Mouse (Mus musculus): ENCODE data around the gene Sugt1. TPM values are rescaled to one million over a fixed set of nuclear protein-coding genes. Genes with fewer than 3 reads are reported as not detected.

Gene Sugt1
- polyA plus RNA-seq (2015; fragmentation: Nextera tagmentation; extraction: Ambion mirVana): 105 and 108 TPM in 2 replicates

- Histone ChIP-seq H3K9ac (peak within 1 kb of the TSS; percentile 50), H3K4me2 (peak within 1 kb of the TSS; percentile 66), H3K9me3 (no peaks in the 10 kb centered on the region), H3K27me3 (no peaks in the 10 kb centered on the region), H3K4me3 (peak within 1 kb of the TSS; percentile 55), H3K4me1 (peaks cover 16% of the 10 kb centered on the region), H3K36me3 (no peaks in the 10 kb centered on the region; the same call in 1 of the 2 replicates), H3K27ac (peak within 1 kb of the TSS; percentile 99)
- peak; percentile 98 for ATAC-seq (ENCODE audit: insufficient number of reproducible peaks, low FRiP score, low TSS enrichment, low read depth)
- WGBS: under 1% methylated on average over 60 of the region's 60 CpGs
Observed at GRCm38 (mm10) chr14:79587139-79587851, at the start of gene Sugt1. TSS of gene Sugt1 (plus strand) at chr14:79587691.

DNA sequence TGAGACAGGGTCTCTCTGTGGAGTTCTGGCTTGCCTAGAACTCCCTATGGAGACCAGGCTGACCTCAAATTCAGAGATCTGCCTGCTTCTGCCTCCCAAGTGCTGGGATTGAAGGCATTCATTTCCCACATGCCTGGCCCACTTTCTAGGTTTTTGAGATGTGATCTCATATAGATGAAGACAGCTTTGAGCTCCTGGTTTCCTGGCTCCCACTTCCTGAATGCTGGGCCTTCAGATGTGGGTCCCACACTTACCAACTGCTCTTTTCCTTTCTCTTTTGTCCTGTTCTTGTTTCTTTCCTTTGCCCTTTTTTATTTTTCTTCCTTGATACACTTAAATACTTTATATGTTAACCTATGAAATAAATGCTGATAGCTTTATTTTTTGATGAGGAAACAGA is 49.6 kb upstream of the Sugt1 start:
- no peaks in the 10 kb centered on the region for H3K4me1 ChIP-seq
- no peak overlapping the region for H3K27ac ChIP-seq
- H3K4me2 ChIP-seq: no peak overlapping the region
- H3K36me3 ChIP-seq: no peaks in the 10 kb centered on the region
- no peaks in the 10 kb centered on the region for H3K9me3 ChIP-seq
- no peaks in the 10 kb centered on the region for H3K27me3 ChIP-seq
- H3K9ac ChIP-seq: no peak overlapping the region
- no peak for ATAC-seq (ENCODE audit: insufficient number of reproducible peaks, low FRiP score, low TSS enrichment, low read depth)
- no peak overlapping the region for H3K4me3 ChIP-seq

DNA sequence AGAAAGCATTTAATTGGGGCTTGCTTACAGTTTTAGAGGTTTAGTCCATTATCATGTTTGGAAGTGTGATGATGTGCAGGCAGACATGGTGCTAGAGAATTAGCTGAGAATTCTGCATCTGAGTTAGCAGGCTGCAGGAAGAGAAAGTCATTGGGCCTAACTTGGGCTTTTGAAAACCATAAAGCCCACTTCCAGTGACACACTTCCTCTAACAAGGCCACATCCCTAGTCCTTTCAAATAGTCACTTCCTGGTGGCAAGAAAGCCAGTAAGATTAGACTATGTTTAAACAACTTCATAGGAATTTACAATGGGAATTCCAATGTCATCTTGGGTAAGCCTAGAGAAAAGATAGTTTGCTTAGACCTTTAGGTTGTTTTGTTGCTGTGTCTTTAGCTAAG is 45.9 kb upstream of the Sugt1 start:
- Histone ChIP-seq H3K27ac (no peak overlapping the region), H3K9me3 (no peaks in the 10 kb centered on the region), H3K27me3 (no peaks in the 10 kb centered on the region), H3K36me3 (no peaks in the 10 kb centered on the region), H3K9ac (no peak overlapping the region), H3K4me1 (no peaks in the 10 kb centered on the region), H3K4me3 (no peak overlapping the region), H3K4me2 (no peak overlapping the region)
- no peak for ATAC-seq (ENCODE audit: insufficient number of reproducible peaks, low FRiP score, low TSS enrichment, low read depth)

GRCm38 (mm10) chr14:79549343-79549742 is 38.1 kb upstream of the Sugt1 start:
- no peaks in the 10 kb centered on the region for H3K27me3 ChIP-seq
- WGBS: 51% methylated on average over 7 of the region's 7 CpGs
- H3K4me3 ChIP-seq: no peak overlapping the region
- H3K36me3 ChIP-seq: 0 out of 2 replicates have a peak, but pooled peaks cover 4% of the 10 kb centered on the region
- ATAC-seq (ENCODE audit: insufficient number of reproducible peaks, low FRiP score, low TSS enrichment, low read depth): no peak
- H3K4me1 ChIP-seq: no peaks in the 10 kb centered on the region
- H3K4me2 ChIP-seq: no peak overlapping the region
- peak overlapping the region; percentile 69; the same call in 1 of the 2 replicates for H3K27ac ChIP-seq
- no peaks in the 10 kb centered on the region for H3K9me3 ChIP-seq
- no peak overlapping the region for H3K9ac ChIP-seq

- H3K4me1 ChIP-seq: no peaks in the 10 kb centered on the region
- no peaks in the 10 kb centered on the region for H3K9me3 ChIP-seq
- H3K36me3 ChIP-seq: 0 out of 2 replicates have a peak, but pooled peaks cover 4% of the 10 kb centered on the region
- no peak for ATAC-seq (ENCODE audit: insufficient number of reproducible peaks, low FRiP score, low TSS enrichment, low read depth)
- H3K9ac ChIP-seq: no peak overlapping the region
- no peaks in the 10 kb centered on the region for H3K27me3 ChIP-seq
- H3K4me3 ChIP-seq: no peak overlapping the region
- 64% methylated on average over 2 of the region's 2 CpGs for WGBS
- H3K27ac ChIP-seq: no peak overlapping the region
- H3K4me2 ChIP-seq: no peak overlapping the region
Observed at GRCm38 (mm10) chr14:79551929-79552328, 35.6 kb upstream of the Sugt1 start.

DNA sequence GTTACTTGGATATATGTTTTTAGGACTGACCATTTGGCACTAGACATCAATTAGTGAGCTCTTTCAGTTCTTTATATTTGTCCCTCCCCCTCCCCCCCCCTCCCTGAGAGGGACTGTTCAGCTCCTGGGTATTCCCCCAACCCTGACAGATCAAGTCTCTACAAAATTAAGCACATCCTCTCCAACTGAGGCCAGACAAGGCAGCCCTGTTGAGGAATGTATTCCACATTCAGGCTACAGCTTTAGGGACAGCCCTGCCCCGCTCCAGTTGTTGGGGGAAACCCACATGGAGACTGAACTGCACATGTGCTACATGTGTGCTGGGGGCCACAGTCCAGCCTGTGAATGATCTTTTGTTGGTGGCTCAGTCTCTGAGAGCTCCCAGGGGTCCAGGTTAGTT is 34.6 kb upstream of the Sugt1 start:
- H3K36me3 ChIP-seq: 0 out of 2 replicates have a peak, but pooled peaks cover 4% of the 10 kb centered on the region
- no peak overlapping the region for H3K9ac ChIP-seq
- H3K27me3 ChIP-seq: no peaks in the 10 kb centered on the region
- no peak for ATAC-seq (ENCODE audit: insufficient number of reproducible peaks, low FRiP score, low TSS enrichment, low read depth)
- H3K27ac ChIP-seq: no peak overlapping the region
- WGBS: 100% methylated on average over 1 of the region's 1 CpGs
- H3K9me3 ChIP-seq: no peaks in the 10 kb centered on the region
- no peaks in the 10 kb centered on the region for H3K4me1 ChIP-seq
- H3K4me3 ChIP-seq: no peak overlapping the region
- no peak overlapping the region for H3K4me2 ChIP-seq

GRCm38 (mm10) chr14:79557796-79558195 is 29.7 kb upstream of the Sugt1 start:
- H3K4me1 ChIP-seq: 0 out of 2 replicates have a peak, but pooled peaks cover 2% of the 10 kb centered on the region
- no peaks in the 10 kb centered on the region for H3K9me3 ChIP-seq
- ATAC-seq (ENCODE audit: insufficient number of reproducible peaks, low FRiP score, low TSS enrichment, low read depth): no peak
- 84% methylated on average over 1 of the region's 1 CpGs for WGBS
- H3K4me2 ChIP-seq: no peak overlapping the region
- H3K36me3 ChIP-seq: peaks cover 13% of the 10 kb centered on the region
- no peak overlapping the region for H3K27ac ChIP-seq
- no peaks in the 10 kb centered on the region for H3K27me3 ChIP-seq
- H3K9ac ChIP-seq: no peak overlapping the region
- no peak overlapping the region for H3K4me3 ChIP-seq

DNA sequence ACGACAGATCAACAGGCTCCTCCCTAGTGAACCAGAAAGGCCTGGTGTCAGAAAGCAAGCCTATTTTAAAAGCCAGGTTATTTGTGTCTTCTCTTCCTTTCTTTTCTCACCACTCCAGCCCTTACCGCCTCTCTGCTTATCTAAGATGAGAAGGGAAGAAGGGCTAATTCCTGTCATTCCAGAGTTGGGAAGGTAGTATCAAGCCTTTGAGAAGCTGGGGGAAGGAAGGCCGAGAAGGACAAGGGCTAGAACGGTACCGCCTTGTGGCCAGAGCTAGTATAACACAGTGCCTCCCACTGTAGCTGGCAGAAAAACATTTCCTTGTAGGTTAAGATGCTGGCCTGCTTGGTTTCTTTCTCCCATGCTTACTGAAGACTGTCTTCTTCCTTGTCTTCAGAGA is 24.7 kb upstream of the Sugt1 start:
- no peak overlapping the region for H3K27ac ChIP-seq
- WGBS: 19% methylated on average over 5 of the region's 5 CpGs

DNA sequence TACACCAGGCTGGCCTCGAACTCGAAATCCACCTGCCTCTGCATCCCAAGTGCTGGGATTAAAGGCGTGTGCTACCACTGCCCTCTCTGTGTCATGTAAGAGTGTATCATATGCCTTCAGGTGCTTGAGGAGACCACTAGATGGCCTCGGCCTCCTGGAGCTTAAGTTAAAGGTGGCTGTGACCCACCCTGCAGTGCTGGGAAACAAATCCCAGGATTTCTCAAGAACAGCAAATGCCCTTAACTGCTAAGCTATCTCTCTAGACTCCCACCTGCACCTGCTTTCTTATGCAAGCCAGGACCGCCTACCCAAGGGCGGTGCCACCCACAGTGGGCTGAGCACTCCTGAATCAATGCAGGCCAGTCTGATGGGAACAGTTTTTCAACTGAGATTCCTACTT is 22.7 kb upstream of the Sugt1 start:
- no peak overlapping the region for H3K4me3 ChIP-seq
- 61% methylated on average over 6 of the region's 6 CpGs for WGBS
- H3K27me3 ChIP-seq: no peaks in the 10 kb centered on the region
- H3K4me1 ChIP-seq: no peaks in the 10 kb centered on the region
- H3K9me3 ChIP-seq: no peaks in the 10 kb centered on the region
- no peak for ATAC-seq (ENCODE audit: insufficient number of reproducible peaks, low FRiP score, low TSS enrichment, low read depth)
- peaks cover 34% of the 10 kb centered on the region for H3K36me3 ChIP-seq
- H3K27ac ChIP-seq: no peak overlapping the region
- H3K9ac ChIP-seq: no peak overlapping the region
- H3K4me2 ChIP-seq: no peak overlapping the region

More for the DNA sequence above, 24.7 kb upstream of the Sugt1 start:
- Histone ChIP-seq H3K9me3 (no peaks in the 10 kb centered on the region), H3K4me1 (0 out of 2 replicates have a peak, but pooled peaks cover 2% of the 10 kb centered on the region), H3K4me3 (no peak overlapping the region), H3K9ac (no peak overlapping the region), H3K27me3 (no peaks in the 10 kb centered on the region), H3K36me3 (peaks cover 21% of the 10 kb centered on the region), H3K4me2 (no peak overlapping the region)
- ATAC-seq (ENCODE audit: insufficient number of reproducible peaks, low FRiP score, low TSS enrichment, low read depth): no peak

GRCm38 (mm10) chr14:79573482-79574191 is 13.9 kb upstream of the Sugt1 start:
- H3K27me3 ChIP-seq: no peaks in the 10 kb centered on the region
- 90% methylated on average over 13 of the region's 13 CpGs for WGBS
- H3K4me2 ChIP-seq: no peak overlapping the region
- no peak overlapping the region for H3K4me3 ChIP-seq
- H3K9me3 ChIP-seq: no peaks in the 10 kb centered on the region
- no peaks in the 10 kb centered on the region for H3K4me1 ChIP-seq
- ATAC-seq (ENCODE audit: insufficient number of reproducible peaks, low FRiP score, low TSS enrichment, low read depth): no peak
- H3K27ac ChIP-seq: no peak overlapping the region
- peaks cover 28% of the 10 kb centered on the region for H3K36me3 ChIP-seq
- no peak overlapping the region for H3K9ac ChIP-seq

- H3K27ac ChIP-seq: no peak overlapping the region
- no peaks in the 10 kb centered on the region for H3K27me3 ChIP-seq
- 81% methylated on average over 1 of the region's 1 CpGs for WGBS
- H3K4me1 ChIP-seq: no peaks in the 10 kb centered on the region
- no peak overlapping the region for H3K9ac ChIP-seq
- H3K4me2 ChIP-seq: no peak overlapping the region
- no peak overlapping the region for H3K4me3 ChIP-seq
- no peaks in the 10 kb centered on the region for H3K9me3 ChIP-seq
- H3K36me3 ChIP-seq: peaks cover 23% of the 10 kb centered on the region
- no peak for ATAC-seq (ENCODE audit: insufficient number of reproducible peaks, low FRiP score, low TSS enrichment, low read depth)
Observed at GRCm38 (mm10) chr14:79574361-79574760, 13.1 kb upstream of the Sugt1 start.

DNA sequence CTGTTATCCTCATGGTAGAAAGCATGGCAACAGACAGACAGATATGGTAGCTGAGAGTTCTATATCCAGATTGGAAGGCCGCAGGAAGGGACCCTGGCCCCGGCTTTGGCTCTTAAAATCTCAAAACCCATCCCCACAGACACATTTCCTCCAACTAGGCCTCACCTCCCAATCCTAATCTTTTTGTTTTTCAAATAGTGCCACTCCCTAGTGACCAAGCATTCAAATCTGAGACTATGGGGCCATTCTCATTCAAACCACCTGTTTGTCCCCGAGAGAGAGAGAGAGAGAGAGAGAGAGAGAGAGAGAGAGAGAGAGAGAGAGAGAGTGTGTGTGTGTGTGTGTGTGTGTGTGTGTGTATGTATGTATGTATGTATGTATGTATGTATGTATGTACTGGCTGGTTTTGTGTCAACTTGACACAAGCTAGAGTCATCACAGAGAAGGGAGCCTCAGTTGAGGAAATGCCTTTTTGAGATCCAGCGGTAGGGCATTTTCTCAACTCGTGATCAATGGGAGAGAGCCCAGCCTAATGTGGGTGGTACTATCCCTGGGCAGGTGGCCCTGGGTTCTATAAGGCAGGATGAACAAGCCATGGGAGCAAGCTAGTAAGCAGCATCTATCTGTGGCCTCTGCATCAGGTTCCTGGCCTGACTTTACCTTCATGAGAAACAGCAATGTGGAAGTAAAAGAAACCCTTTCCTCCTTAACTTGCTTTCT is 3.8 kb upstream of the Sugt1 start:
- no peak for ATAC-seq (ENCODE audit: insufficient number of reproducible peaks, low FRiP score, low TSS enrichment, low read depth)
- Histone ChIP-seq H3K4me2 (no peak overlapping the region), H3K9me3 (no peaks in the 10 kb centered on the region), H3K9ac (no peak overlapping the region), H3K4me3 (no peak overlapping the region), H3K36me3 (peaks cover 14% of the 10 kb centered on the region; the same call in 1 of the 2 replicates), H3K27ac (no peak overlapping the region), H3K27me3 (no peaks in the 10 kb centered on the region), H3K4me1 (peaks cover 7% of the 10 kb centered on the region)
- WGBS: 84% methylated on average over 5 of the region's 5 CpGs
